ENCODE assay signal across 9 mouse cellular contexts in the genomic region with DNA sequence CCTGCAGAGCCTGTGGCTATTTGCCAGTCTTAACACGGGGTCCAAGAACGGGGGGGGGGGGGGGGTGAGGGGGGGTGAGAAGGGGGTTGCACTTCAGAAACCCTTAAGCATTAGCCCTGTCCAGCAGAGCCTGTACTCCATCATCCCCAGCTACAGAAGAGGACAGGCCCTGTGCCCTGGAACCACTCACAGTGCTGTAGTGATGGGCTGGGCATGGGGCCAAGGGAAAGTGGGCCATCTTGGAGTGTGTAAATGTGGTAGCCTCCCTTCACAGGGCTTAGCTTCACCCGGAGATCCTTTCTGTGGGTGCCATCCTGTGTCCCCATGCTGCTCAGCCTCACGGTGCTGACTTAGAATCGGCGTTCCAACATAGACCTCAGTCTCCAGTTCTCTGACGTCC. TPM values are rescaled to one million over a fixed set of nuclear protein-coding genes. Genes with fewer than 3 reads are reported as not detected.
DNase-seq lines count a peak whose midpoint lies in the region; ATAC-seq and TF ChIP-seq lines count a peak whose summit lies in the region.
"Had no signal": no experiment of that assay in that cellular context is flagged by ENCODE, and none has a peak within 500 bp of the region (broad histone marks: within the 10 kb centered on the region; RNA-seq: fewer than 3 reads in every experiment).

No protein-coding gene starts in this region.

- no peak overlapping the region for H3K9ac ChIP-seq in lung, embryonic 14.5 days
- H3K9ac ChIP-seq: liver, embryonic 14.5 days had no signal

- H3K4me3 ChIP-seq in heart, embryonic 10.5 days: no peak overlapping the region
- no peak overlapping the region for H3K4me3 ChIP-seq in lung, embryonic 14.5 days (ENCODE audit: low read depth, low read length)

- 64% methylated on average over 7 of the region's 7 CpGs for WGBS in heart, embryonic 10.5 days
- WGBS in lung, embryonic 14.5 days: 61% methylated on average over 7 of the region's 7 CpGs

- H3K27ac ChIP-seq in heart, embryonic 10.5 days: 0 out of 2 replicates have a peak overlapping the region, but pooled peaks have one; percentile 0
- no peak overlapping the region for H3K27ac ChIP-seq in lung, embryonic 14.5 days (ENCODE audit: low read depth)
- H3K27ac ChIP-seq: liver, embryonic 14.5 days had no signal

- peaks cover 32% of the 10 kb centered on the region for H3K27me3 ChIP-seq in heart, embryonic 10.5 days (ENCODE audit: insufficient read depth, poor library complexity, severe bottlenecking)
- H3K27me3 ChIP-seq in lung, embryonic 14.5 days (ENCODE audit: insufficient read depth, low read length): no peaks in the 10 kb centered on the region

- peaks cover 42% of the 10 kb centered on the region for H3K4me1 ChIP-seq in heart, embryonic 10.5 days
- H3K4me1 ChIP-seq in lung, embryonic 14.5 days (ENCODE audit: insufficient read depth): peaks cover 5% of the 10 kb centered on the region; the same call in 1 of the 2 replicates

- DNase-seq in kidney, postnatal 10 days: peak; percentile 59
- DNase-seq in kidney, adult 8-10 months: no peak
- peak; percentile 16 for DNase-seq in cerebellum, adult 9-11 months
- DNase-seq in heart, embryonic 10.5 days (ENCODE audit: low spot score): no peak
- peak; percentile 66 for DNase-seq in lung, embryonic 14.5 days
- DNase-seq in embryo, embryonic 10.5 days (ENCODE audit: low spot score): no peak
- DNase-seq in layer of hippocampus, adult 8-10 months (ENCODE audit: low spot score in 2 of 2): no peak

- TF ChIP-seq CTCF in lung, embryonic 14.5 days (IDR thresholded peaks at IDR 0.05; ENCODE audit: low read depth): no peak

- H3K36me3 ChIP-seq in heart, embryonic 10.5 days: 0 out of 2 replicates have a peak, but pooled peaks cover 1% of the 10 kb centered on the region
- H3K36me3 ChIP-seq in lung, embryonic 14.5 days (ENCODE audit: insufficient read depth): 0 out of 2 replicates have a peak, but pooled peaks cover 2% of the 10 kb centered on the region

- H3K9me3 ChIP-seq in heart, embryonic 10.5 days: no peaks in the 10 kb centered on the region
- no peaks in the 10 kb centered on the region for H3K9me3 ChIP-seq in lung, embryonic 14.5 days (ENCODE audit: low read depth, low read length)

- no peak overlapping the region for H3K4me2 ChIP-seq in lung, embryonic 14.5 days

- ATAC-seq in lung, embryonic 14.5 days (ENCODE audit: insufficient read depth): peak; percentile 86
- no peak for ATAC-seq in megakaryocyte, adult 5-6 weeks (ENCODE audit: poor library complexity, severe bottlenecking)

RNA-seq across cellular contexts. Expression of a gene that starts 24.9 kb away (rescaled TPM):
- polyA plus RNA-seq in heart, embryonic 10.5 days (2016; fragmentation: Nextera tagmentation; extraction: Ambion mirVana): 9.9 and 10.3 TPM in 2 replicates
- polyA plus RNA-seq in lung, embryonic 14.5 days (2014; fragmentation: Nextera tagmentation; extraction: Ambion mirVana): 13.8 and 13.9 TPM in 2 replicates
- total RNA-seq in layer of hippocampus, adult 8-10 months (2022): 10 to 100 TPM; 29.6 to 50.2 (median 41.7) TPM
- total RNA-seq in megakaryocyte, adult 5-6 weeks (2015): 54.4 and 64.0 TPM in 2 replicates
- total RNA-seq in megakaryocyte, adult 5-6 weeks (2017): 64.0 and 74.3 TPM in 2 replicates

RNA-seq across cellular contexts. Expression of a gene that starts 32.9 kb away (rescaled TPM):
- 5.6 and 9.4 TPM in 2 replicates for polyA plus RNA-seq in heart, embryonic 10.5 days (2016; fragmentation: Nextera tagmentation; extraction: Ambion mirVana)
- polyA plus RNA-seq in lung, embryonic 14.5 days (2014; fragmentation: Nextera tagmentation; extraction: Ambion mirVana): 8.8 and 9.3 TPM in 2 replicates
- 10 to 100 TPM in 1 of 4 experiments, 1 to 10 TPM in 3; 7.6 to 12.4 (median 8.7) TPM for total RNA-seq in layer of hippocampus, adult 8-10 months (2022)
- total RNA-seq in megakaryocyte, adult 5-6 weeks (2015): 4.4 and 6.1 TPM in 2 replicates
- 5.7 and 7.7 TPM in 2 replicates for total RNA-seq in megakaryocyte, adult 5-6 weeks (2017)

Comparison
In these comparisons a context has a peak if more than half of its experiments do, and no peak if none do; other contexts are left out.
1. DNase-seq: peak in kidney, postnatal 10 days (single experiment), cerebellum, adult 9-11 months (single experiment) and lung, embryonic 14.5 days (single experiment); none in kidney, adult 8-10 months (0 of 2), heart, embryonic 10.5 days (single experiment), embryo, embryonic 10.5 days (single experiment) and layer of hippocampus, adult 8-10 months (0 of 2).